Mouse (Mus musculus) thymus, adult 18-20 months (tissue): ENCODE measurements around the gene Mocs1.
"Not testable (repeated sequence)": the region's sequence is repeated elsewhere in the genome, so short reads cannot be mapped to it uniquely, and the experiment has no call there.

ENCODE experiments used
- DNase-seq, 2 experiments: peaks; one replicate each; pipeline ENCODE4 v3.0.0; 2022; ENCODE audit warnings: mixed read lengths in 2 of 2

Mocs1 gene

GRCm38 (mm10) chr17:49432071-49432711 is 4.0 kb downstream of the Mocs1 start:
- no peak for DNase-seq

GRCm38 (mm10) chr17:49433071-49433470 is 4.9 kb downstream of the Mocs1 start:
- DNase-seq = no peak

GRCm38 (mm10) chr17:49434236-49434635 is 6.1 kb downstream of the Mocs1 start:
- DNase-seq = no peak

DNA sequence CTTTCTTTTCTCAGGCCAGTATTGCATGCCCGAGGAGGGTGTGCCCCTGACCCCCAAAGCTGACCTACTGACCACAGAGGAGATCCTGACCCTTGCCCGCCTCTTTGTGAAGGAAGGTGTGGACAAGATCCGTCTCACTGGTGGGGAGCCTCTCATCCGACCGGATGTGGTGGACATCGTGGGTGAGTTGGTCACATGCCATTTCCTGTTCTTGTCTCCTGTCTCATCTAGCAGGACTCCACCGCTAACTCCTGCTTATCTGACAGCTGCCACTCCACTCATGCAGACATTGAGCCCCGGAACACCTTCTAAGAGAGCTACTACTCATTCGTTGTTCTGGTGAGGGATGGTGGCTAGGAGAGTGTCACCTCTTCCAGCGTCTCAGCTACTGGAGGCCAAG is 6.9 kb downstream of the Mocs1 start:
- no peak for DNase-seq

DNA sequence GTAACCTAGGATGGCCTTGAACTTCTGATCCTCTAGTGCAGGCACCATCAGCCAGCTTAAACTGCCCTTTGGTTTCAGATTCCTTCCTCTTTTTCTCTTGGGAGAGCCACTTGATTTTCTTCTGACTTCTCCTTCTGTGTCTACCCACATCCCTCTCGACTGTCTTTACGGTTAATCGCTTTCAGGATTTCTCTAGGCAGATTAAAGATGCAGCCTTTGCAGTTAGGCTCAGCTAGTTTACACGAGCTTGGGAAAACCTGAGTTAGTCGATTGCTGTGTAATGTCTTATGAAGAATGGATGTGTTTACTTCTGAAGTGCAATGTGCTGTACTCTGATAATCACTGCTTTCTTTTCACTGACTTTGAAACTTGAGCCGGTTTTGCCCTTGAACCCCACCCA is 8.5 kb downstream of the Mocs1 start:
- no peak for DNase-seq

DNA sequence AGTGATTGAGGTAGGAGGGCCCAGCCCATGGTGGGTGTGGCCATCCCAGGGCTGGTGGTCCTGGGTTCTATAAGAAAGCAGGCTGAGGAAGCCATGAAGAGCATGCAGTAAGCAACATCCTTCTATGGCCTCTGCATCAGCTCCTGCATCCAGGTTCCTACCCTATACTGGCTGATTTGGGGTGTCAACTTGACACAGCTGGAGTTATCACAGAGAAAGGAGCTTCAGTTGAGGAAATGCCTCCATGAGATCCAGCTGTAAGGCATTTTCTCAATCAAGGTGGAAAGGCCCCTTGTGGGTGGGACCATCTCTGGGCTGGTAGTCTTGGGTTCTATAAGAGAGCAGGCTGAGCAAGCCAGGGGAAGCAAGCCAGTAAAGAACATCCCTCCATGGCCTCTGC is 9.1 kb downstream of the Mocs1 start:
- DNase-seq = not testable (repeated sequence)

- DNase-seq = no peak
These were observed 10.8 kb downstream of the Mocs1 start for GRCm38 (mm10) chr17:49438822-49439574.

GRCm38 (mm10) chr17:49439706-49440105 is 11.5 kb downstream of the Mocs1 start:
- DNase-seq = no peak

- no peak for DNase-seq
These were observed 12.4 kb downstream of the Mocs1 start for GRCm38 (mm10) chr17:49440331-49441130.

- DNase-seq = not testable (repeated sequence)
These were observed 14.7 kb downstream of the Mocs1 start for GRCm38 (mm10) chr17:49442841-49443240.

GRCm38 (mm10) chr17:49448570-49449229 is 20.5 kb downstream of the Mocs1 start:
- no peak for DNase-seq

GRCm38 (mm10) chr17:49449230-49449608 is 21.1 kb downstream of the Mocs1 start:
- no peak for DNase-seq

DNA sequence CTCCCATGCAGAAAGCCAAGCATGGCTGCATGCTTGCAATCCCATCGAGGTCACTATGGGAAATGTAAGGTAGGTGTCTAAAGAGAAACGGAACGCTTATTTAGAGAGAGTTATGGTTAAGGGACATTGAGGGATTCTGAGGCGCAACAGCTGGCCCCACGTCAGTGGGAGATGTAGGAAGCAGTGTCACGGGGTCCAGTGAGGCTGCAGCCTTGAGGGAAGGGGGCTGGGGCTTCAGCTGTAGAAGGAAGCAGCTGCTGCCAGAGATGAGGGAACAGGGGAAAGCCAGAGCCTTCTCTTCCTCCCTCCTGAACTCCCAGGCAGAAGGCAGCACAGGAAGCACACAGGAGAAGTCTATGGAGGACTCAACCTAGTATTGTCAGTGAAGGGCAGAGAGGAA is 22.8 kb downstream of the Mocs1 start:
- no peak for DNase-seq

DNA sequence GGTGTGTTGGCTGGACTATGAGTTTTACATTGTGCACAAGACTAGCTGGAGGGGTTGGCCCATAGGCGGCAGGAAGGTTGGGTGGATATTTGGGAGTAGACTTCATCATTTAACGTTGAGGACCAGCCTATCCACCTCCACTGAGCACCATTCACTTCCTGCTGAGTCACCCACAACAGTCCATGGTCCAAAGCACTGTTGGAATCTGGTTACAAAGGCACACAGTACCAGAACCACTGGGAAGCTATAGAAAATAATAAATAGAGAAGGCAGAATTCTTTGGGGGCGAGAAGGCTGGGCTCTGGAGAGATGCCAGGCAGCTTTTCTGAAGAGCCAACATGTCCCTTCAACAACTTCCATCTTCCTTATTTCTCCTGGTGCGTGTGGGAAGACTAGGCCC is 28.2 kb downstream of the Mocs1 start:
- DNase-seq = no peak

- DNase-seq = no peak
These were observed 29.7 kb downstream of the Mocs1 start for GRCm38 (mm10) chr17:49457833-49458232.

GRCm38 (mm10) chr17:49458386-49458785 is 30.2 kb downstream of the Mocs1 start:
- no peak for DNase-seq

DNA sequence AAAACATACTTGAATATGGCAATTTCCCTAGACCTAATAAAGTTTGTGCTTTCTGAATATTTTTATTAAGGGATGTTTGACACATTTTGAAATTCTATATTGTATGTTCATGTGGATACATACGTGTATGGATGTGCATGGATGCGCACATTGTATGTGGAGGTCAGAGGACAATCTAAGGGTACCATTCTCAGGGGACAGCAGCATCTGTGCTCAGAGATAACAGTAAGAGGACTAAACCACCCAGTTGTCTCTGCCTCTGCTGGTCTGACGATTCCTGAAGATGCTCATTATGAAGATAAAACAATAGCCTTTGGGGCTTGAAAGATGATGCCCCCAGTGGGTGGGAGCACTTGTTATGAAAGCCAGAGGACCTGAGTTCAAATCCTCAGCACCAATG is 36.7 kb downstream of the Mocs1 start:
- DNase-seq = no peak

GRCm38 (mm10) chr17:49468223-49468622 is 40.1 kb downstream of the Mocs1 start:
- peak; percentile 14 to 16 for DNase-seq

- DNase-seq = no peak
These were observed 44.5 kb downstream of the Mocs1 start for GRCm38 (mm10) chr17:49472626-49473025.

GRCm38 (mm10) chr17:49474051-49474450 is 45.9 kb downstream of the Mocs1 start:
- no peak for DNase-seq

- DNase-seq = no peak
These were observed 47.0 kb downstream of the Mocs1 start for GRCm38 (mm10) chr17:49475174-49475573.

DNA sequence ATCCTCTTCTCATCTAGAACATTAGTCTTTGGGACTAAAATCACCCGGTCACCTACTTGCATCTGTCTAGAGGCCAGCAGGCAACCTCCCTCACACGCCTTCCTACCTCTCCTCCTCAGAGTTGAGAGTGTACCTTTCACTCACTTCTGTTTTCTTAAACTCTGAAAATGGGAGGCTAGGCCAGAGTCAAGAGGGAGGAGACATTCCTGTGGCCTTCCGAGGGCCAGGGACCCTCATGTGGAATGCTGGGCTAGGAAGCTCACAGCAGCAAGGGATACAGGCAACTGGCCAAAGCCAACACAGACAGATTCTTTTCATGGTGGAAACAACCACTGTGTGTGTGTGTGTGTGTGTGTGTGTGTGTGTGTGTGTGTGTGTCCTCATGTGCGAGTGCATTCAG is 49.2 kb downstream of the Mocs1 start:
- DNase-seq = no peak

DNA sequence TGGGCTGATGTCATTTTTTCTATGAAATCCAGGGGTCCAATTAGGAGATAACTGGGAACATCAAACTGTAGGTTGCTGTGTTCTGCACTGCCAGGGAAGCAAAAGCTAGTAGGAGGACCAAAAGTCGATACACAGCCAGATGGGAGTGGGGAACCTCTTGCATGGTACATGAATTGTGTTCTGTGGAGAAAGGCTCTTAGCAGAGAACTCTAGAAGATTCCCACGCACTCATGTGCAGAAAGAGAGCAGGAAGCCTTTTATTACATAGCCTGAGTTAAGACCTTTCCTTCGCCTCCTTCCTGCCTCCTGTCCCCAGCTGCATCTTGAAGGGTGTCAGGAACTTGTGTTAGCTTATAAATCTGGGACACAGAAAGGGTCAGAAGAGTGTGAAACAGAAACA is 53.7 kb downstream of the Mocs1 start:
- no peak for DNase-seq
